Mouse (Mus musculus): ENCODE results near the gene Mfrp. TPM values are rescaled to one million over a fixed set of nuclear protein-coding genes. Genes with fewer than 3 reads are reported as not detected.

The Mfrp gene
- total and polyA plus RNA-seq, 2 experiments from 2014 or later: 0.05 to 2.8 TPM

DNA sequence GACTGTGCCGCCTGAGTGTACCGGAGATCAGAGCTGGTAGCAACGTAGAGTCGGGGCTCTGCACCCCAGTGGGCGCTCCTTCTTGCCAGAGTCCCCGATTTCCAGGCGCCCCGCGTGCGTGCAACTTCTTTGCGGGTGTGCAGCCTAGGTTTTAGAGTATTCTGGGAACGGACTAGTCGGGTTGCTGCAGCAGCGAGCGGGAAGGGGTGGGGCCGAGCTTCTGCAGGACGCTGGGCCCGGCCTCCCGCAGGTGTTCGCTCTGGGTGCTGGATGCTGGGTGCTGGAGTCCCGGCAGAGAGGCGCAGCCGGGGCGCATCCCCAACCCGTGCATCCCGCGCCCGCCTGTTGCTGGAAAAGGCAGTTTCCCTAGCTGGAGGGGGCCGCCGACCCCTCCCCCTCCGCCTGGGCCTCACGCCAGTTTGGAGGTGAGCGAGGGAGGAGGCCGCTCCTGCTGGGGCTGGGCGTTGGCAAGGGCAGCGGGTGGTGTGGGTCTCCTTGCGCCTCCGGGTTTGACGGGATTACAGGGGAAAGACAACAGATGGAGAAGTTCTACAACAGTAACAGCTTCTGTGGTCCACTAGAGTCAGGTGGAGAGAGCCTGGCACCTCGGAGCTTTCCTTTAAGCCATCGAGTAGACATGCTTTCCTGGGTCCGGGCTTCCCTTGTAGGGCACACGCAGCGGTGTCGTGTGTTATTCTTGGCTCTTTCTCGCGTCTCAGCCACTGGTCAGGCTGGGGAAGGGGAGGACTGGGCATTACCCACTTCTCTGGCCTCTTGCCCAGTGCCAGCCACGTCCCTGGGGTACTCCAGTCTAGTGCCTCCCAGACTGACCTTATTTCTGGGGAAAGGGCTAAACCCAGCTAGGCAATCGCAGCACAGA is 33.6 kb downstream of the Mfrp start:
- Histone ChIP-seq H3K4me3 (ENCODE audit: low read depth, low read length) (peak overlapping the region; percentile 39), H3K4me2 (ENCODE audit: low read depth, low read length, poor library complexity, severe bottlenecking) (peak overlapping the region; percentile 78), H3K9ac (replicated peaks; ENCODE audit: low read length, poor library complexity, severe bottlenecking) (0 out of 2 replicates have a peak overlapping the region, but pooled peaks have one; percentile 39), H3K9me3 (ENCODE audit: low read length) (no peaks in the 10 kb centered on the region), H3K36me3 (ENCODE audit: insufficient read depth, low read length) (no peaks in the 10 kb centered on the region), H3K4me1 (ENCODE audit: insufficient read depth, low read length) (peaks cover 6% of the 10 kb centered on the region), H3K27ac (ENCODE audit: low read depth, low read length) (no peak overlapping the region), H3K27me3 (ENCODE audit: insufficient read depth, low read length) (peaks cover 32% of the 10 kb centered on the region)
- DNase-seq (ENCODE audit: low spot score) (peak; percentile 67), ATAC-seq (ENCODE audit: low FRiP score) (peak; percentile 14; the same call in 1 of the 2 replicates)
- 3% methylated on average over 45 of the region's 49 CpGs for WGBS
- no peak for TF ChIP-seq CTCF (IDR thresholded peaks at IDR 0.05)

DNA sequence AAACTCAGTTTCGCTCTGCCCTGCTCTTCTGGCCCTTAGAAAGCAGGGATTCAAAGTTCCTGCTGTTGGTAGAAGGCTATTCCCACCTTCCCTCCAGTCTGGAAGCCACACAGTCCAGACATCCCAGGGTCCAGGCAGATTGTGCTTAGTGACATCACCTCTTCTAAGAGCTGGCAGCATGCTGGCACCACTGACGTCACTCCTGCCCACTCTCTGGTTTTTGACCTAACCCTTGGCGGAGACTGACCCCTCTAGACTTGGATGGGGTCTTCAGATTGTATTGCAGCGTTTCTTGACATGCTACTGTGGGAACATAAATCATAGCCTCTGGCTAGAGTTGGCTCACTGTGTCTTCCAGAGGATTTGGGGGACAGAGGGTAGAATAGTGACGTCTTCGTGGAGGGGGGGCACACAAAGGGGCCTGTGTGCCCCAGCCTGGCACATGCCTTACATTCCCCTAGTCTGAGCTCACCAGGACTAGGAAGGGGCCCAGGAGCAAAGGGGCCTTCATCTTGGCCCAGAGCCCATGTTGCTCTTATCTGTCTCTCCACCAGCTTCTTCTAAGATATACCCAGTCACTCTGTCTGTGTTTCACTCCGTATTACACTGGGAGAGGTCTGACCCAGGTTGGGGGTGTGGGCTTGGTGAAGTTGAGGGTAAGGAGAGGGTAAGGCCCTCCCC is 34.3 kb downstream of the Mfrp start:
- Histone ChIP-seq H3K9ac (replicated peaks; ENCODE audit: low read length, poor library complexity, severe bottlenecking) (no peak overlapping the region), H3K4me1 (ENCODE audit: insufficient read depth, low read length) (peaks cover 2% of the 10 kb centered on the region), H3K9me3 (ENCODE audit: low read length) (no peaks in the 10 kb centered on the region), H3K36me3 (ENCODE audit: insufficient read depth, low read length) (no peaks in the 10 kb centered on the region), H3K4me2 (ENCODE audit: low read depth, low read length, poor library complexity, severe bottlenecking) (peak overlapping the region; percentile 78), H3K27me3 (ENCODE audit: insufficient read depth, low read length) (peaks cover 32% of the 10 kb centered on the region), H3K27ac (ENCODE audit: low read depth, low read length) (no peak overlapping the region), H3K4me3 (ENCODE audit: low read depth, low read length) (peak overlapping the region; percentile 39; the same call in 1 of the 2 replicates)
- no peak for TF ChIP-seq CTCF (IDR thresholded peaks at IDR 0.05)
- DNase-seq (ENCODE audit: low spot score) (no peak), ATAC-seq (ENCODE audit: low FRiP score) (peak; percentile 14; the same call in 1 of the 2 replicates)
- 67% methylated on average over 7 of the region's 7 CpGs for WGBS

DNA sequence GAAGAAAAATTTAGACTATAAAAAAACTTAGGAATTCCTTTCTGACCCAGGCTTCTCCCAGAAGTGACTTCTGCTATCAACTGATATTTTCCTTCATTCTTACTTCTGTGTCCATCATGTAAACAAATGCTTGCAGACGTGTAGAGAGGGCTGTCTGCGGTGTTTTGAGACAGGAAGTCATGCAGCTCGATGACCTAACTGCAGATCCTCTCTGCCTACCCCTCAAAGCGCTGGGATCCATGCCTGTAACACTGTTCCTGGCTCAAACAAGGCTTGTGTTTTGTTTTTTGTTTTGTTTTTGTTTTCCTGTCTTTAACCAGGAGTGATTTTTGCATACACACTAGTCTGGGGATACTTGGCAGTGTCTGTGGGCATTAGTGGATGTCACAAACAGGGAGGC is 36.3 kb downstream of the Mfrp start:
- TF ChIP-seq CTCF (IDR thresholded peaks at IDR 0.05): no peak
- H3K4me2 ChIP-seq (ENCODE audit: low read depth, low read length, poor library complexity, severe bottlenecking): no peak overlapping the region
- peaks cover 6% of the 10 kb centered on the region; the same call in 1 of the 2 replicates for H3K36me3 ChIP-seq (ENCODE audit: insufficient read depth, low read length)
- H3K9ac ChIP-seq (replicated peaks; ENCODE audit: low read length, poor library complexity, severe bottlenecking): no peak overlapping the region
- DNase-seq (ENCODE audit: low spot score) (no peak), ATAC-seq (ENCODE audit: low FRiP score) (no peak)
- H3K27me3 ChIP-seq (ENCODE audit: insufficient read depth, low read length): peaks cover 30% of the 10 kb centered on the region
- no peaks in the 10 kb centered on the region for H3K9me3 ChIP-seq (ENCODE audit: low read length)
- H3K4me3 ChIP-seq (ENCODE audit: low read depth, low read length): no peak overlapping the region
- WGBS: 76% methylated on average over 4 of the region's 4 CpGs
- H3K27ac ChIP-seq (ENCODE audit: low read depth, low read length): no peak overlapping the region
- H3K4me1 ChIP-seq (ENCODE audit: insufficient read depth, low read length): peaks cover 2% of the 10 kb centered on the region

DNA sequence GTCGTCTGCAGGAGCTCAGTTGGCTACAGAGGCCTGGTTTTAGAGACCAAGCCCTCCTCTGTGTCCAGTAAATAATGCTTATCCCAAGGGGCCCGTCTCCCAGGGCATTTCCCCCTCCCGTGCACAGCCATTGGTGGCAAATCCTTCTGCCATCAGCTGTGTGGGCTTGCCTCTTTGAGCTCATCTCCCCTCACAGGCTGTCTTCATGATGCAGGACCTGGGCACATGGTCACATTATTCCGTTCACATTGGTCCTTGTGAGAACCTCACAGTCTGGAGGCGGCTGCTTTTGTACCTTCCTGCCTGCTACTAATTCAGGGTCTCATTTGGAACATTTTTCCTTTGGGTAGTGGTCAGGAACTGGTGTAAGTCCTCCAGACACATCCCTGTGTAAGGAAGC is 40.4 kb downstream of the Mfrp start:
- H3K9ac ChIP-seq (replicated peaks; ENCODE audit: low read length, poor library complexity, severe bottlenecking): no peak overlapping the region
- ATAC-seq (ENCODE audit: low FRiP score) (no peak), DNase-seq (ENCODE audit: low spot score) (no peak)
- no peak overlapping the region for H3K4me3 ChIP-seq (ENCODE audit: low read depth, low read length)
- 62% methylated on average over 5 of the region's 5 CpGs for WGBS
- no peaks in the 10 kb centered on the region for H3K4me1 ChIP-seq (ENCODE audit: insufficient read depth, low read length)
- H3K27me3 ChIP-seq (ENCODE audit: insufficient read depth, low read length): no peaks in the 10 kb centered on the region
- H3K36me3 ChIP-seq (ENCODE audit: insufficient read depth, low read length): peaks cover 10% of the 10 kb centered on the region; the same call in 1 of the 2 replicates
- no peak overlapping the region for H3K27ac ChIP-seq (ENCODE audit: low read depth, low read length)
- no peaks in the 10 kb centered on the region for H3K9me3 ChIP-seq (ENCODE audit: low read length)
- H3K4me2 ChIP-seq (ENCODE audit: low read depth, low read length, poor library complexity, severe bottlenecking): no peak overlapping the region
- TF ChIP-seq CTCF (IDR thresholded peaks at IDR 0.05): no peak

DNA sequence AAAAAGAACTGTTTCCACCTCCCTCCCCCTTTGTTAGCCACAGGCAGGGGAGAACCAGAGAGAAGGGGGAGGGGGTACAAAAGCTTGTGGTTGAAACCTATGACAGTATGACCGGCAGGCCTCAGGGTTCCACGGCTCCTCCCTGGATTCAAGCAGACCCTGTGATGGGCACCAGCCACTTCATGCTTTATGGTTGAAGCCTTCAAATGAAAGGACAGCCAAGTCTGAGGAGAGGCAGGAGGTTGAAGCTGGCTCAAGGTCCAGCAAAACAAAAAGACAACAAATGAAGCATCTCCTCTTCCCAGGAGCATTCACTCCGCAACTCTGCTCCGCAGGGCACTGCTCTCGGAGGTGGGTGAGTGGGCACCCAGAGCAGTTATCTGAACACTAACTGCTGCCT is 41.9 kb downstream of the Mfrp start:
- H3K9me3 ChIP-seq (ENCODE audit: low read length): no peaks in the 10 kb centered on the region
- TF ChIP-seq CTCF (IDR thresholded peaks at IDR 0.05): no peak
- H3K4me3 ChIP-seq (ENCODE audit: low read depth, low read length): no peak overlapping the region
- H3K36me3 ChIP-seq (ENCODE audit: insufficient read depth, low read length): peaks cover 10% of the 10 kb centered on the region; the same call in 1 of the 2 replicates
- H3K4me1 ChIP-seq (ENCODE audit: insufficient read depth, low read length): no peaks in the 10 kb centered on the region
- no peak for DNase-seq (ENCODE audit: low spot score)
- no peak overlapping the region for H3K4me2 ChIP-seq (ENCODE audit: low read depth, low read length, poor library complexity, severe bottlenecking)
- WGBS: 70% methylated on average over 5 of the region's 5 CpGs
- H3K9ac ChIP-seq (replicated peaks; ENCODE audit: low read length, poor library complexity, severe bottlenecking): no peak overlapping the region
- H3K27ac ChIP-seq (ENCODE audit: low read depth, low read length): no peak overlapping the region
- H3K27me3 ChIP-seq (ENCODE audit: insufficient read depth, low read length): no peaks in the 10 kb centered on the region
- no peak for ATAC-seq (ENCODE audit: low FRiP score)

Data from midbrain, postnatal 0 days (tissue).